Mouse (Mus musculus) lung, postnatal 0 days (tissue): ENCODE results near the gene Gm9049.

Experiments
- CTCF ChIP-seq: IDR thresholded peaks from 2 replicates; pipeline ENCODE4 v1.5.1; 2016; ENCODE audit warnings: antibody characterized with exemption, mild to moderate bottlenecking
- EP300 ChIP-seq: IDR thresholded peaks from 2 replicates; pipeline ENCODE4 v1.6.1; 2016; ENCODE audit warnings: antibody characterized with exemption, mild to moderate bottlenecking, control low read depth

- TF ChIP-seq CTCF = no peak
- no peak for TF ChIP-seq EP300
These were observed 34.9 kb downstream of the Gm9049 start for GRCm38 (mm10) chr10:118319024-118319423.
